Mouse (Mus musculus) small intestine, adult 2 months (tissue): Measurements from ENCODE around the gene Trmt112. TPM values are rescaled to one million over a fixed set of nuclear protein-coding genes. Genes with fewer than 3 reads are reported as not detected.

ENCODE experiments used
- H3K27ac ChIP-seq: fragments of 200-500 bp; 2 replicates; pipeline ENCODE4 v1.5.1; 2012; ENCODE audit warnings: low read depth, low read length, control low read depth, inconsistent platforms; ENCODE audit not compliant: insufficient read depth
- H3K27me3 ChIP-seq: fragments of 200-500 bp; 2 replicates; pipeline ENCODE4 v1.6.1; 2012; ENCODE audit warnings: mild to moderate bottlenecking, moderate library complexity, low read length, inconsistent platforms; ENCODE audit not compliant: control insufficient read depth, insufficient read depth
- H3K36me3 ChIP-seq: fragments of 200-500 bp; 2 replicates; pipeline ENCODE4 v1.6.1; 2012; ENCODE audit warnings: mild to moderate bottlenecking, low read length, control low read depth, inconsistent platforms; ENCODE audit not compliant: control insufficient read depth, insufficient read depth
- H3K4me1 ChIP-seq: fragments of 200-500 bp; 2 replicates; pipeline ENCODE4 v1.6.1; 2012; ENCODE audit warnings: low read length, inconsistent platforms, mixed read lengths; ENCODE audit not compliant: control insufficient read depth, insufficient read depth, insufficient read length
- H3K4me3 ChIP-seq: fragments of 200-500 bp; 2 replicates; pipeline ENCODE4 v1.5.1; 2012; ENCODE audit warnings: low read depth, mild to moderate bottlenecking, control low read depth, inconsistent platforms, low read length, moderate library complexity
- CTCF ChIP-seq: fragments of 200-500 bp; IDR thresholded peaks from 2 replicates; pipeline ENCODE4 v1.5.1; 2012; ENCODE audit warnings: low read depth, mild to moderate bottlenecking, control low read depth, inconsistent platforms, low read length, moderate library complexity, mixed read lengths; ENCODE audit not compliant: insufficient replicate concordance, insufficient read length; ENCODE audit errors: extremely low read depth
- POLR2A ChIP-seq: fragments of 200-500 bp; IDR thresholded peaks from 2 replicates; pipeline ENCODE4 v1.6.1; 2012; ENCODE audit warnings: low read depth, mild to moderate bottlenecking, control low read depth, inconsistent platforms, low read length, moderate library complexity
- WGBS: fragments of 180-500 bp; shearing (Covaris S2); methylation state at CpG from one replicate; pipeline ENCODE4 v1.1.7; 2018; 5-methylcytosine and 5-hydroxymethylcytosine counted together
- polyA plus RNA-seq: library from polyadenylated mRNA; depleted of rRNA; stranded (reverse); fragments of >200 nt; gene quantifications from 2 replicates; pipeline ENCODE4 v1.2.3, GENCODE M21; 2012

The Trmt112 gene
- polyA plus RNA-seq, 1 experiment = 52.3 TPM

- no peak overlapping the region for H3K4me3 ChIP-seq
- no peaks in the 10 kb centered on the region; the same call in none of the 2 replicates for H3K4me1 ChIP-seq
- no peaks in the 10 kb centered on the region for H3K36me3 ChIP-seq
- no peak overlapping the region for H3K27ac ChIP-seq
- TF ChIP-seq CTCF (no peak), POLR2A (no peak)
- peaks cover 48% of the 10 kb centered on the region for H3K27me3 ChIP-seq
- 6% methylated on average over 2 of the region's 2 CpGs for WGBS
Observed at GRCm38 (mm10) chr19:6931002-6931401, 21.5 kb downstream of the Trmt112 start.

- H3K4me3 ChIP-seq = no peak overlapping the region
- H3K36me3 ChIP-seq = no peaks in the 10 kb centered on the region
- peaks cover 37% of the 10 kb centered on the region for H3K27me3 ChIP-seq
- no peaks in the 10 kb centered on the region; the same call in none of the 2 replicates for H3K4me1 ChIP-seq
- no peak overlapping the region for H3K27ac ChIP-seq
- TF ChIP-seq POLR2A = no peak
- no peak for TF ChIP-seq CTCF
- WGBS = 57% methylated on average over 1 of the region's 1 CpGs
Observed at GRCm38 (mm10) chr19:6932018-6932417, 22.5 kb downstream of the Trmt112 start.

GRCm38 (mm10) chr19:6933102-6933435 lies 23.6 kb downstream of the Trmt112 start:
- peaks cover 27% of the 10 kb centered on the region for H3K27me3 ChIP-seq
- no peak overlapping the region for H3K27ac ChIP-seq
- H3K36me3 ChIP-seq = no peaks in the 10 kb centered on the region
- H3K4me1 ChIP-seq = no peaks in the 10 kb centered on the region; the same call in none of the 2 replicates
- TF ChIP-seq CTCF (no peak), POLR2A (no peak)
- WGBS = 67% methylated on average over 4 of the region's 4 CpGs
- no peak overlapping the region for H3K4me3 ChIP-seq

GRCm38 (mm10) chr19:6933436-6934194 lies 24.1 kb downstream of the Trmt112 start:
- Histone ChIP-seq H3K27me3 (peaks cover 26% of the 10 kb centered on the region), H3K4me1 (no peaks in the 10 kb centered on the region; the same call in none of the 2 replicates), H3K36me3 (no peaks in the 10 kb centered on the region), H3K27ac (no peak overlapping the region), H3K4me3 (peak overlapping the region; percentile 63)
- TF ChIP-seq POLR2A (no peak), CTCF (no peak)
- 6% methylated on average over 58 of the region's 58 CpGs for WGBS

GRCm38 (mm10) chr19:6934195-6934977 lies 24.9 kb downstream of the Trmt112 start, which contains the start of gene Kcnk4:
Kcnk4 (minus strand) TSS chr19:6934515.
- no peaks in the 10 kb centered on the region for H3K36me3 ChIP-seq
- no peak for TF ChIP-seq POLR2A
- no peak for TF ChIP-seq CTCF
- H3K27me3 ChIP-seq = peaks cover 26% of the 10 kb centered on the region
- H3K27ac ChIP-seq = no peak within 1 kb of the TSS
- peak within 1 kb of the TSS; percentile 63 for H3K4me3 ChIP-seq
- no peaks in the 10 kb centered on the region; the same call in none of the 2 replicates for H3K4me1 ChIP-seq
- 18% methylated on average over 23 of the region's 23 CpGs for WGBS

GRCm38 (mm10) chr19:6936299-6936698 lies 26.8 kb downstream of the Trmt112 start:
- TF ChIP-seq POLR2A = no peak
- TF ChIP-seq CTCF = peak; percentile 48; the same call in 1 of the 2 replicates
- Histone ChIP-seq H3K4me3 (no peak overlapping the region), H3K27ac (no peak overlapping the region), H3K36me3 (no peaks in the 10 kb centered on the region), H3K4me1 (peaks cover 6% of the 10 kb centered on the region), H3K27me3 (peaks cover 26% of the 10 kb centered on the region)
- 37% methylated on average over 3 of the region's 3 CpGs for WGBS
